Mouse (Mus musculus) CD4-positive, CD25-positive, alpha-beta regulatory T cell (primary cell): ENCODE data around the gene Mtmr10. TPM values are rescaled to one million over a fixed set of nuclear protein-coding genes. Genes with fewer than 3 reads are reported as not detected.

Experiments used
- polyA plus RNA-seq: library from polyadenylated mRNA; unstranded; fragments of 100-300 nt; shearing (Covaris generic); gene quantifications from one replicate; pipeline ENCODE4 v1.2.1, GENCODE M21; 2017

Gene Mtmr10
- 11.1 TPM for polyA plus RNA-seq

DNA sequence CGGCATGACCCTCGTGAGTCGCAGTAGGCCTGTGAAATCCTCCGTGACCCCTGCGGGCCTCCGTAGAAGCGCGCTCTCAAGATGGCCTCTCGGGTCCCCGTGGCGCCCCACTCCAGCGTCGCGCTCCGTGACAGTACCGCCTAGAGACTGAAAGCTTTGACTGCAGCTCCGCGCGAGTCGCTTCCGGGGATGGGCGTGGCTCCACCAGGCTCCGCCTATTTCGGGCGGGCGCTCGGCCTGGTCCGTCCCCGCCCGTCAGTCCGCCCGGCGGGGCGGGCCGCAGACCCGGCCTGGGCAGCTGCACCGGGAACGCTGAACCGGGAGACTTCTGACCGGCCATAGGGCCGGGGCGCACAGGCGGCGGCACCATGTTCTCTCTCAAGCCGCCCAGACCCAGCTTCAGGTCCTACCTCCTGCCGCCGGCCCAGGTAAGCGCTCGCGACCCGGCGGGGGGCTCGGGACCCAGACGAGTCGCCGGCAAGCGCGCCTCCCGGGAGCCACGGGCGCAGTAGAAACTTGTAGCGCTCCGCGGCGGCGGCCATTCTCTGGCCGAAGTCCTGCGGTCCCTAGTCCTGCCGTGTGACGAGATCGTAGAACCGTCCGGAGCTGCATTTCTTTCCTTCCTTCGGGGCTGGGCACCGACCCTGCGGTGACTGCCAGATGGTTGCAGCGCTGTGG is at the start of gene Mtmr10:
Mtmr10 (plus strand) TSS at position 240 of the 678 bp plus-strand sequence.

DNA sequence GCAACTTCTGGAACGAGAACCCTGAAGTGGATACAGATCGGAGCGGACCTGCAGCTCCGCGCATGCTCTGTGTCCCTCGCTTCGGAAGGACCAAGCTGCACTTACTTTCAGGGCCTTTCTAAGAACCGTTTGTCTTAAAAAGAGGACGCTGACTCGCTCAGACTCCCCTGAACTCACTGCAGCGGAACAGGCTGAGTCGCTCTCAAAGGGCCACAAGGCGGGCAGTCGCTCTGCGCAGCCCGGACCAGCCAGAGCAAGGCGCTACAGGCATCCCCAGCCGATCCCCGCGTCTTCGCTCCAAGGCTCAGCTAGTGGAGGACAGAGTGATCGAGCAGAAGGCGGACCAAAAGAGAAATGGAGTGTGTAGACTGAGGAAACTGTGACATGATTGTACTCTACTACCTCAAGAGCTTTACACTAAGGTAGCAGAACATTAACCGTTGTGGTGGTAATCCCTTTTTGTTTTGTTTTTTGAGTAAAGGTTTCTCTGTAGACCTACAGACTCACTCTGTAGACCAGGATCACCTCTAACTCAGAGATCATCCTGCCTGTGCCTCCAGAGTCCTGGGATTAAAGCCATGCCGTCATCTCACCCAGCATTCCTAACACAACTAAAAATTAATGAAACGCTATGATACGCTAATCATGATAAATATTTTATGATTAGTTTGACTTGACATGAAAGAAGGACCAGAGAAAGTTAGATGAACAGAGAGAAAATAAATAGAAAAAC is 86.5 kb downstream of the Mtmr10 start, which contains the start of gene Fan1:
Fan1 (minus strand) TSS at position 266 of the 733 bp plus-strand sequence.

Other genes with a start within 250 kb of the Mtmr10 start
- 11.9 TPM for gene Trpm1, start 133.8 kb upstream of the Mtmr10 start, polyA plus RNA-seq
- 9.1 TPM for gene Fan1, start 86.4 kb downstream of the Mtmr10 start, polyA plus RNA-seq
- gene Mphosph10, start 104.6 kb downstream of the Mtmr10 start, polyA plus RNA-seq: 51.4 TPM
- gene Mcee, start 105.0 kb downstream of the Mtmr10 start, polyA plus RNA-seq: 29.4 TPM
- gene Apba2, start 214.1 kb downstream of the Mtmr10 start, polyA plus RNA-seq: not detected